Mouse (Mus musculus): ENCODE results near the gene Dusp11. TPM values are rescaled to one million over a fixed set of nuclear protein-coding genes. Genes with fewer than 3 reads are reported as not detected.
A peak's percentile ranks its signal among the peaks of the same experiment; 100 is the strongest.
"Not testable (repeated sequence)": the region's sequence is repeated elsewhere in the genome, so short reads cannot be mapped to it uniquely, and the experiment has no call there.

Dusp11 gene
- polyA plus RNA-seq (2015; fragmentation: Nextera tagmentation; extraction: Ambion mirVana), result 48.6 and 55.6 TPM in 2 replicates

- Histone ChIP-seq H3K36me3 (peaks cover 18% of the 10 kb centered on the region), H3K4me2 (peak within 1 kb of the TSS; percentile 77), H3K4me3 (peak within 1 kb of the TSS; percentile 85), H3K9ac (peak within 1 kb of the TSS; percentile 95), H3K27ac (peak within 1 kb of the TSS; percentile 98), H3K9me3 (no peaks in the 10 kb centered on the region), H3K27me3 (no peaks in the 10 kb centered on the region), H3K4me1 (peaks cover 10% of the 10 kb centered on the region)
- peak; percentile 92 for ATAC-seq (ENCODE audit: insufficient number of reproducible peaks, insufficient read depth, low FRiP score, low TSS enrichment, low read depth)
- WGBS, result under 1% methylated on average over 69 of the region's 70 CpGs
These were observed at the start of gene Dusp11 for GRCm38 (mm10) chr6:85961101-85962091. Gene Dusp11 (minus strand): TSS chr6:85961667.

- no peak for ATAC-seq (ENCODE audit: insufficient number of reproducible peaks, insufficient read depth, low FRiP score, low TSS enrichment, low read depth)
- no peaks in the 10 kb centered on the region for H3K9me3 ChIP-seq
- H3K36me3 ChIP-seq, result no peaks in the 10 kb centered on the region
- H3K27ac ChIP-seq, result no peak overlapping the region
- no peaks in the 10 kb centered on the region for H3K27me3 ChIP-seq
- 0 out of 2 replicates have a peak, but pooled peaks cover 4% of the 10 kb centered on the region for H3K4me1 ChIP-seq
- H3K9ac ChIP-seq, result no peak overlapping the region
- WGBS, result 38% methylated on average over 4 of the region's 4 CpGs
- no peak overlapping the region for H3K4me3 ChIP-seq
- no peak overlapping the region for H3K4me2 ChIP-seq
These were observed 48.5 kb upstream of the Dusp11 start for GRCm38 (mm10) chr6:86009980-86010379.

DNA sequence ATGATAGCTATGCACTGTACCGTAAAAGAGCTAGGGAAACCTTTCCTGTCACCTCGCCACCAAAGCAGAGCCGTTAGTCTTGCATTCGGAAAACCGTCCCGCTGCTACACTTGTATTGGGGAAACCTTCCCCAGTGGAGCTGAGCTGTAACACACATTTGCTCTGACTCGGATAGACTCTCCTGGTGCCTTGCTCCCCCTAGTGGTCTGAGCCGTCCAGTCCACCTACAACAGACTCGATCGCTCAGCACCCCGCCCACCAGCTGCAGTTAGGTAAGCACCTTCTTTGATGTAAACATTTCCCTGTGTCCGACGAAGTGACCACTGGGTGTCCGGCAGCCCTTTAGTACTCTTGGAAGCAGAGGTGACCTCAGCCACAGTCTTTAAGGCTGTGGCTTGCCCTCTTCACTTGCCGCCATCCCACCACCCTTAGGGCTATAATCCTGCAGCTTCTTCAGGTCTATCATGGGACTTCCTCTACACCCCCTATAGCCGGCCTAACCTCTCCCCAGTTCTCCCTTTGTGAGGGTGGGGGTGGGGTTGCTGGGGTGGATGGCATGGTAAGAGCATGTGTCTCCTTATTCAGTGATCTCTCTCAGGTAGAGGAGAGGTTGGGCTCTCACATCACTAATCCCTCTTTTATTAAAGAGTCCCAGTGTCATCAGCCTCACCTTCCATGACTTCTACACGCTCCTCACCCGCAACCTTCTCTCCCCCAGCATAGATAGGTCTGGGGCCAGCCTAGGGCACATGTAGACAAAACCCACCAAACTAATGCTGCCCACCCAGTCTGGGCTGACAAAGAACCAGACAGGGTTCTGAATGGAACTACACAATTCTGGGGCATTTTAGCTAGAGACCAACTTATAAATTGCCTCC lies 43.0 kb upstream of the Dusp11 start:
- H3K27me3 ChIP-seq, result no peaks in the 10 kb centered on the region
- H3K27ac ChIP-seq, result no peak overlapping the region
- H3K4me2 ChIP-seq, result peak overlapping the region; percentile 51
- ATAC-seq (ENCODE audit: insufficient number of reproducible peaks, insufficient read depth, low FRiP score, low TSS enrichment, low read depth), result no peak
- WGBS, result 13% methylated on average over 18 of the region's 18 CpGs
- H3K9me3 ChIP-seq, result no peaks in the 10 kb centered on the region
- H3K4me3 ChIP-seq, result no peak overlapping the region
- H3K9ac ChIP-seq, result 0 out of 2 replicates have a peak overlapping the region, but pooled peaks have one; percentile 27
- H3K4me1 ChIP-seq, result 0 out of 2 replicates have a peak, but pooled peaks cover 6% of the 10 kb centered on the region
- H3K36me3 ChIP-seq, result no peaks in the 10 kb centered on the region

DNA sequence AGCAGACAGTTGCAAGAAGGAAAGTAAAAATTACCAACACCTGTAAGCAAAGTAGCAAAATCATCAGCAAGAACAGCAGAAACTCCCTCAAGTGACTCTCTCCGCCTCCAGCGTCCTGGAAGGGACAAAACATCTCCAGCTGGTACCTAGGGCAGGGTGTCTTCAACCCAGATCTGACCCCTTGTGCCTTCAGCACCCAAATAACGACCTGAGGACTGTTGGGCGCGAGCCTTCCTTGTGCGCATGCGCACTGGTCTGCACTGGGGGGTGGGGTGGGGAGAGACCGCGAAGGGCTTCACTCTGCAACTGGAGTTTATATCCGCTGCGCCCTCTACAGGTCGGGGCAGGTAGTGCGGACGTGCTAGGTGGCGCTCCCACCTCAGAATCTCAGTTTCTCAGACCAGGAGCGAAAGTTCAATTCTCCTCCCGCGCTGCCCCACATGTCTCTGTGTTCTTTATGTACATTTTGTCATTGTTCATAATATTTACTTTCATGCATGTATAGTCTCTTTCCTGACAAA lies 42.0 kb upstream of the Dusp11 start:
- no peaks in the 10 kb centered on the region for H3K36me3 ChIP-seq
- 0 out of 2 replicates have a peak, but pooled peaks cover 6% of the 10 kb centered on the region for H3K4me1 ChIP-seq
- no peaks in the 10 kb centered on the region for H3K9me3 ChIP-seq
- H3K27me3 ChIP-seq, result no peaks in the 10 kb centered on the region
- no peak overlapping the region for H3K9ac ChIP-seq
- no peak overlapping the region for H3K4me2 ChIP-seq
- WGBS, result 69% methylated on average over 18 of the region's 18 CpGs
- no peak overlapping the region for H3K4me3 ChIP-seq
- H3K27ac ChIP-seq, result no peak overlapping the region
- ATAC-seq (ENCODE audit: insufficient number of reproducible peaks, insufficient read depth, low FRiP score, low TSS enrichment, low read depth), result no peak

DNA sequence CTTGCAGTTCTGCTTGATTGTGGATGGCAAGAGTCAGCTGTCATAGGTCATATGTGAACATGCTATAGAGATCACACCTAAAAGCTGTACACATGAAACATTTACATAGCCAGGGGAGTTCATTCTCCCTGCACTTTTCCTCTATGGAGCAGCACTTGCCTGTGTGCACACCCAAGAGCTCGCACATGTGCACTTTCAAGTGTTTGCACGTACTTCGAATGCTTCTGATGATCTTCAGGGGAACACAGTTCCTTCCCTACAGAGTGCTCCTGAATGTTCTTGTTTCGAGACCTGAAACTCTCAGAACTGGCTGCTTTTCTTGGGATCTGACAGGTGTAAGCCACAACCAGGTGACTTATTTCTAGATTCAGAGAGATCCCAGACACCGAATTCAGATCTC lies 29.3 kb upstream of the Dusp11 start:
- not testable (repeated sequence) for H3K4me1 ChIP-seq; ATAC-seq (ENCODE audit: insufficient number of reproducible peaks, insufficient read depth, low FRiP score, low TSS enrichment, low read depth); H3K36me3 ChIP-seq; H3K9me3 ChIP-seq; H3K4me3 ChIP-seq; H3K9ac ChIP-seq; H3K27me3 ChIP-seq; H3K27ac ChIP-seq; H3K4me2 ChIP-seq
- 89% methylated on average over 5 of the region's 5 CpGs for WGBS

DNA sequence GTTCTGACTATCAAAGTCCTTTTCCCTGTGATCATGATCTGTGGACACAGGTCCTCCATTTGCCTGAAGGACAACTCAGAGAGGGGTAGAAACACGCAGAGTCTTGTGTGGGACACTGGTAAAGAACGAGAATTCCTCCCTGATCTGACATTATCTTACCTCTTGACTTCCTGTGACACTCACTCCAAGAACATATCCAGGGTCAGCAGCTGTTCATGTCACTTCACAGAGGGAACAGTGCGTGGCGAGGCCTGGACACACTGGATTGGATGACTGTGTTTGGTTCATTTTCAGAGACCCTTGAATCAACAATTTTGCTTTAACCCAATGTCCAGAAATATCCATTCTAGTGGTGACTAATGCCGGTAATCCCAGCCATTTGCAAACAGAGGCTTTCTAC lies 28.1 kb upstream of the Dusp11 start:
- H3K27ac ChIP-seq; H3K36me3 ChIP-seq; H3K4me2 ChIP-seq; H3K27me3 ChIP-seq; ATAC-seq (ENCODE audit: insufficient number of reproducible peaks, insufficient read depth, low FRiP score, low TSS enrichment, low read depth); H3K4me3 ChIP-seq; H3K9me3 ChIP-seq; H3K4me1 ChIP-seq; H3K9ac ChIP-seq: not testable (repeated sequence)
- WGBS, result 87% methylated on average over 5 of the region's 5 CpGs

- 80% methylated on average over 8 of the region's 8 CpGs for WGBS
- ATAC-seq (ENCODE audit: insufficient number of reproducible peaks, insufficient read depth, low FRiP score, low TSS enrichment, low read depth), result no peak
These were observed 22.9 kb upstream of the Dusp11 start for GRCm38 (mm10) chr6:85984351-85984750.

DNA sequence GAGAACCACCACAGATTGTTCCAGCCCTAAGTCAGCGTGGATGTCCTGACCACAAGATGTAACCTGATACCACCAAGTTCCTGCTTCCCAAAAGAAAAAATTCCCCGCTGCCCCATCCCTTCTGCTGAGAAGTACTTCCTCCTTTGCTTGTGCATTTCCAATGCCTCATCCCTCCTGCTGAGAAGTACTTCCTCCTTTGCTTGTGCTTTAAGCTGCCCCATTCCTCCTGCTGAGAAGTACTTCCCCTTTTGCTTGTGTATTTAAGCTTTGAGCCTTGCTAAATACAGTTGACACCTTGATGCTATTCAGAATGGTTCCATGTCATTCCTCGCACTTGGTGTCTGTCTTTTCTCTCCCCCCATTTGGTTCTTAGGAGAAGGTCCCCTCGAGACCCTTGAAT lies 17.3 kb upstream of the Dusp11 start:
- not testable (repeated sequence) for H3K4me3 ChIP-seq; H3K27ac ChIP-seq; ATAC-seq (ENCODE audit: insufficient number of reproducible peaks, insufficient read depth, low FRiP score, low TSS enrichment, low read depth); H3K9ac ChIP-seq; H3K27me3 ChIP-seq; H3K4me1 ChIP-seq; H3K9me3 ChIP-seq; H3K4me2 ChIP-seq; H3K36me3 ChIP-seq
- WGBS, result 72% methylated on average over 4 of the region's 4 CpGs

More at GRCm38 (mm10) chr6:85984351-85984750, 22.9 kb upstream of the Dusp11 start:
- no peaks in the 10 kb centered on the region for H3K9me3 ChIP-seq
- H3K4me3 ChIP-seq, result no peak overlapping the region
- no peaks in the 10 kb centered on the region for H3K27me3 ChIP-seq
- H3K4me1 ChIP-seq, result no peaks in the 10 kb centered on the region
- no peak overlapping the region for H3K9ac ChIP-seq
- H3K4me2 ChIP-seq, result no peak overlapping the region
- H3K36me3 ChIP-seq, result no peaks in the 10 kb centered on the region
- no peak overlapping the region for H3K27ac ChIP-seq

DNA sequence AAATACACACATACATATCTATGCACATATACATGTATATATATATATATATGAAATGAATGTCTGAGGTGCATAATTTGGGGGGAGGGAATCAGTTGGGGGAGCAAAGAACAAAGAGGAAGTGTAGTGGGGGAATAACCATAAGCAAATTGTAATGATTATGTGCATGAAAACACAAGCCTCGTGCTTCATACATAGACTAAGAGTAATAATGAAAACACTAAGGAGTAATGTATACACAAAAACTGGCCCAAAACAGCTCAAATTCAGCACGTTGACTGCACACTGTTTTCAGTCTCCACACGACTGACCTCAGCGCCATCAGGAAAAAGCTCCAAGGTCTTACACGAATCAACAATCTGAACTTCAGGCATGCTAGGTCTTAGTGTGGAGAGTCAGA lies 14.8 kb upstream of the Dusp11 start:
- Histone ChIP-seq H3K4me3 (no peak overlapping the region), H3K9ac (no peak overlapping the region), H3K27ac (no peak overlapping the region), H3K4me2 (no peak overlapping the region), H3K36me3 (no peaks in the 10 kb centered on the region), H3K4me1 (peaks cover 6% of the 10 kb centered on the region; the same call in 1 of the 2 replicates), H3K27me3 (no peaks in the 10 kb centered on the region), H3K9me3 (no peaks in the 10 kb centered on the region)
- ATAC-seq (ENCODE audit: insufficient number of reproducible peaks, insufficient read depth, low FRiP score, low TSS enrichment, low read depth), result no peak
- WGBS, result 79% methylated on average over 5 of the region's 5 CpGs

DNA sequence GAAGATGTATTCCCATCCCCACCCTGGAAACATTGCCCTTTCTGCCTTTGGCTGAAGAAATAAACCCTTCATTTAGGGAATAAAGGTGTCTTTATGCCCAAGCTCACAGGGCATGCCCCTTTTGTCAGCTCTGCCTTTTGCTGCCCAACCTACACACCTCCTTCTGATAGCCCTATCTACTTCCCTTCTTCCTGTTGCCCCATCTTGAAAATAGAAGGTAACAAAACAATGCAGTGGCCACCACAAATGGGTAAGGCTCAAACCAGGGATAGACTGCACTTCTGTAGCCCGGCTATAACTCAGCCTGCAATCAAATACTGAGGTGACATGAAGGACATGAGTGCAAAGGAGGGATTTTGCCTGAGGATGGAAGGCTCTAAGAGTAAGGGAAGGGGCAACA lies 14.3 kb upstream of the Dusp11 start:
- H3K36me3 ChIP-seq, result no peaks in the 10 kb centered on the region
- ATAC-seq (ENCODE audit: insufficient number of reproducible peaks, insufficient read depth, low FRiP score, low TSS enrichment, low read depth), result no peak
- H3K4me1 ChIP-seq, result peaks cover 6% of the 10 kb centered on the region; the same call in 1 of the 2 replicates
- no peak overlapping the region for H3K4me3 ChIP-seq
- no peak overlapping the region for H3K27ac ChIP-seq
- no peaks in the 10 kb centered on the region for H3K27me3 ChIP-seq
- H3K9me3 ChIP-seq, result no peaks in the 10 kb centered on the region
- 84% methylated on average over 1 of the region's 1 CpGs for WGBS
- no peak overlapping the region for H3K4me2 ChIP-seq
- H3K9ac ChIP-seq, result no peak overlapping the region

DNA sequence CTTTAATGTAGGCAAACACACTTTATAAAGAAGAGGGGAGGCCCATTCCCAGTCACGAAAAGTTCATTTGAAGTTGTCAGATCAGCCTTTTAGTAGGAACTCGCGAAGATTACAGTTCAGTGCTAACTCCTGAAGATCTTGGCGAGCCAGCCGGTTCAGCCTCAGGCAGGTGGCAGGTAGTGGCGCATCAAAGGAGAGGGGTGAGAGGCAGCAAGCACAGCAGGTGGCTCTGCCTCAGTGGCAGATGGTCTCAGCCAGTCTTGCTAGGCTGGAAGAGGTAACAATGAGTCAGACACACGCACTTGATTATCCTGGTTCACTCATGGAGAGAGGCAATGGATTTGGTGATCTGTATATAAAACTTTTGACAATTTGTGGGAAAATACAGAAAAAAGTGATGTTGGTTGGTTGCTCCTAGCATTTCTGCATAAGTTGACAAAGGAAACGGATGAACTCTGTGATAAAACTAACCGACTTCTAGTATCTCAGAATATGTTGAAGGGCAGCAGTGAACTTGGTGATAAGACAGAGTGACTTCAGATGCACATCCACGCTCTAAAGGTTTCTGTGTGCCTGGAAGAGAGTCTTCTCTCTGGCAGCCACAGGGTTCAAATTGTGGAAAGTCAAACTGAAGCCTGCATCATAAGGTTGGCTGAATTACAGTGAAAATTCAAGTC lies 13.6 kb upstream of the Dusp11 start:
- 58% methylated on average over 10 of the region's 10 CpGs for WGBS
- Histone ChIP-seq H3K4me1 (peaks cover 6% of the 10 kb centered on the region; the same call in 1 of the 2 replicates), H3K9me3 (no peaks in the 10 kb centered on the region), H3K36me3 (no peaks in the 10 kb centered on the region), H3K4me3 (no peak overlapping the region), H3K9ac (no peak overlapping the region), H3K27me3 (no peaks in the 10 kb centered on the region), H3K4me2 (no peak overlapping the region), H3K27ac (no peak overlapping the region)
- no peak for ATAC-seq (ENCODE audit: insufficient number of reproducible peaks, insufficient read depth, low FRiP score, low TSS enrichment, low read depth)
